Mouse (Mus musculus): ENCODE data around the gene Chsy1. TPM values are rescaled to one million over a fixed set of nuclear protein-coding genes. Genes with fewer than 3 reads are reported as not detected.

Gene Chsy1
- polyA plus RNA-seq, 1 experiment from 2014 or later = 17.7 TPM

GRCm38 (mm10) chr7:66175738-66176137 lies 66.4 kb downstream of the Chsy1 start:
- no peaks in the 10 kb centered on the region for H3K9me3 ChIP-seq (ENCODE audit: control insufficient read depth, low read length)
- no peak overlapping the region for H3K4me2 ChIP-seq (ENCODE audit: low read depth, low read length)
- 0 out of 2 replicates have a peak, but pooled peaks have one; percentile 16 for ATAC-seq (ENCODE audit: low read depth)
- H3K4me3 ChIP-seq (ENCODE audit: low read length) = no peak overlapping the region
- no peaks in the 10 kb centered on the region for H3K27me3 ChIP-seq (ENCODE audit: control insufficient read depth, insufficient read depth, low read depth, low read length)
- H3K27ac ChIP-seq (ENCODE audit: low read length) = no peak overlapping the region
- H3K9ac ChIP-seq (ENCODE audit: low read length) = no peak overlapping the region
- H3K4me1 ChIP-seq (replicated peaks; ENCODE audit: control insufficient read depth, insufficient read depth, low read length) = peaks cover 10% of the 10 kb centered on the region
- peaks cover 21% of the 10 kb centered on the region for H3K36me3 ChIP-seq (ENCODE audit: control insufficient read depth, insufficient read depth, low read length)
- 87% methylated on average over 6 of the region's 6 CpGs for WGBS

- H3K9me3 ChIP-seq (ENCODE audit: control insufficient read depth, low read length) = no peaks in the 10 kb centered on the region
- H3K36me3 ChIP-seq (ENCODE audit: control insufficient read depth, insufficient read depth, low read length) = peaks cover 16% of the 10 kb centered on the region
- no peak overlapping the region for H3K4me3 ChIP-seq (ENCODE audit: low read length)
- ATAC-seq (ENCODE audit: low read depth) = no peak
- peaks cover 10% of the 10 kb centered on the region for H3K4me1 ChIP-seq (replicated peaks; ENCODE audit: control insufficient read depth, insufficient read depth, low read length)
- WGBS = 75% methylated on average over 4 of the region's 4 CpGs
- H3K4me2 ChIP-seq (ENCODE audit: low read depth, low read length) = no peak overlapping the region
- H3K27ac ChIP-seq (ENCODE audit: low read length) = no peak overlapping the region
- H3K27me3 ChIP-seq (ENCODE audit: control insufficient read depth, insufficient read depth, low read depth, low read length) = no peaks in the 10 kb centered on the region
- H3K9ac ChIP-seq (ENCODE audit: low read length) = no peak overlapping the region
These were observed 66.9 kb downstream of the Chsy1 start for GRCm38 (mm10) chr7:66176256-66176655.

- no peaks in the 10 kb centered on the region for H3K27me3 ChIP-seq (ENCODE audit: control insufficient read depth, insufficient read depth, low read depth, low read length)
- no peak overlapping the region for H3K4me2 ChIP-seq (ENCODE audit: low read depth, low read length)
- no peak overlapping the region for H3K27ac ChIP-seq (ENCODE audit: low read length)
- peaks cover 10% of the 10 kb centered on the region for H3K4me1 ChIP-seq (replicated peaks; ENCODE audit: control insufficient read depth, insufficient read depth, low read length)
- H3K9me3 ChIP-seq (ENCODE audit: control insufficient read depth, low read length) = no peaks in the 10 kb centered on the region
- H3K36me3 ChIP-seq (ENCODE audit: control insufficient read depth, insufficient read depth, low read length) = peaks cover 10% of the 10 kb centered on the region
- ATAC-seq (ENCODE audit: low read depth) = no peak
- 69% methylated on average over 4 of the region's 4 CpGs for WGBS
- no peak overlapping the region for H3K9ac ChIP-seq (ENCODE audit: low read length)
- H3K4me3 ChIP-seq (ENCODE audit: low read length) = no peak overlapping the region
These were observed 67.6 kb downstream of the Chsy1 start for GRCm38 (mm10) chr7:66176929-66177328.

GRCm38 (mm10) chr7:66178101-66178500 lies 68.8 kb downstream of the Chsy1 start:
- Histone ChIP-seq H3K27ac (ENCODE audit: low read length) (no peak overlapping the region), H3K36me3 (ENCODE audit: control insufficient read depth, insufficient read depth, low read length) (peaks cover 9% of the 10 kb centered on the region), H3K9me3 (ENCODE audit: control insufficient read depth, low read length) (no peaks in the 10 kb centered on the region), H3K9ac (ENCODE audit: low read length) (no peak overlapping the region), H3K4me3 (ENCODE audit: low read length) (no peak overlapping the region), H3K27me3 (ENCODE audit: control insufficient read depth, insufficient read depth, low read depth, low read length) (no peaks in the 10 kb centered on the region), H3K4me2 (ENCODE audit: low read depth, low read length) (no peak overlapping the region), H3K4me1 (replicated peaks; ENCODE audit: control insufficient read depth, insufficient read depth, low read length) (peaks cover 16% of the 10 kb centered on the region)
- 85% methylated on average over 6 of the region's 6 CpGs for WGBS
- no peak for ATAC-seq (ENCODE audit: low read depth)

- no peaks in the 10 kb centered on the region for H3K27me3 ChIP-seq (ENCODE audit: control insufficient read depth, insufficient read depth, low read depth, low read length)
- peaks cover 21% of the 10 kb centered on the region for H3K4me1 ChIP-seq (replicated peaks; ENCODE audit: control insufficient read depth, insufficient read depth, low read length)
- H3K9me3 ChIP-seq (ENCODE audit: control insufficient read depth, low read length) = no peaks in the 10 kb centered on the region
- no peak overlapping the region for H3K4me3 ChIP-seq (ENCODE audit: low read length)
- H3K9ac ChIP-seq (ENCODE audit: low read length) = no peak overlapping the region
- peaks cover 5% of the 10 kb centered on the region for H3K36me3 ChIP-seq (ENCODE audit: control insufficient read depth, insufficient read depth, low read length)
- no peak overlapping the region for H3K4me2 ChIP-seq (ENCODE audit: low read depth, low read length)
- 41% methylated on average over 10 of the region's 10 CpGs for WGBS
- H3K27ac ChIP-seq (ENCODE audit: low read length) = 0 out of 2 replicates have a peak overlapping the region, but pooled peaks have one; percentile 2
- peak; percentile 39 for ATAC-seq (ENCODE audit: low read depth)
These were observed 69.8 kb downstream of the Chsy1 start for GRCm38 (mm10) chr7:66179120-66179581.

- peaks cover 21% of the 10 kb centered on the region for H3K4me1 ChIP-seq (replicated peaks; ENCODE audit: control insufficient read depth, insufficient read depth, low read length)
- H3K9ac ChIP-seq (ENCODE audit: low read length) = no peak overlapping the region
- no peak overlapping the region for H3K4me2 ChIP-seq (ENCODE audit: low read depth, low read length)
- H3K27ac ChIP-seq (ENCODE audit: low read length) = no peak overlapping the region
- 74% methylated on average over 7 of the region's 7 CpGs for WGBS
- no peaks in the 10 kb centered on the region for H3K9me3 ChIP-seq (ENCODE audit: control insufficient read depth, low read length)
- ATAC-seq (ENCODE audit: low read depth) = no peak
- no peaks in the 10 kb centered on the region; the same call in 1 of the 2 replicates for H3K36me3 ChIP-seq (ENCODE audit: control insufficient read depth, insufficient read depth, low read length)
- H3K4me3 ChIP-seq (ENCODE audit: low read length) = no peak overlapping the region
- no peaks in the 10 kb centered on the region for H3K27me3 ChIP-seq (ENCODE audit: control insufficient read depth, insufficient read depth, low read depth, low read length)
These were observed 70.4 kb downstream of the Chsy1 start for GRCm38 (mm10) chr7:66179711-66180110.

GRCm38 (mm10) chr7:66180260-66180659 lies 70.9 kb downstream of the Chsy1 start:
- Histone ChIP-seq H3K4me1 (replicated peaks; ENCODE audit: control insufficient read depth, insufficient read depth, low read length) (peaks cover 21% of the 10 kb centered on the region), H3K27ac (ENCODE audit: low read length) (no peak overlapping the region), H3K9ac (ENCODE audit: low read length) (no peak overlapping the region), H3K9me3 (ENCODE audit: control insufficient read depth, low read length) (no peaks in the 10 kb centered on the region), H3K27me3 (ENCODE audit: control insufficient read depth, insufficient read depth, low read depth, low read length) (no peaks in the 10 kb centered on the region), H3K36me3 (ENCODE audit: control insufficient read depth, insufficient read depth, low read length) (no peaks in the 10 kb centered on the region), H3K4me2 (ENCODE audit: low read depth, low read length) (no peak overlapping the region), H3K4me3 (ENCODE audit: low read length) (no peak overlapping the region)
- WGBS = 64% methylated on average over 3 of the region's 3 CpGs
- no peak for ATAC-seq (ENCODE audit: low read depth)

GRCm38 (mm10) chr7:66180711-66181365 lies 71.5 kb downstream of the Chsy1 start:
- Histone ChIP-seq H3K27me3 (ENCODE audit: control insufficient read depth, insufficient read depth, low read depth, low read length) (no peaks in the 10 kb centered on the region), H3K9ac (ENCODE audit: low read length) (no peak overlapping the region), H3K4me2 (ENCODE audit: low read depth, low read length) (no peak overlapping the region), H3K36me3 (ENCODE audit: control insufficient read depth, insufficient read depth, low read length) (no peaks in the 10 kb centered on the region), H3K27ac (ENCODE audit: low read length) (no peak overlapping the region), H3K4me1 (replicated peaks; ENCODE audit: control insufficient read depth, insufficient read depth, low read length) (peaks cover 21% of the 10 kb centered on the region), H3K4me3 (ENCODE audit: low read length) (no peak overlapping the region), H3K9me3 (ENCODE audit: control insufficient read depth, low read length) (no peaks in the 10 kb centered on the region)
- 77% methylated on average over 10 of the region's 10 CpGs for WGBS
- ATAC-seq (ENCODE audit: low read depth) = no peak

GRCm38 (mm10) chr7:66182075-66182715 lies 72.9 kb downstream of the Chsy1 start:
- Histone ChIP-seq H3K27ac (ENCODE audit: low read length) (no peak overlapping the region), H3K36me3 (ENCODE audit: control insufficient read depth, insufficient read depth, low read length) (no peaks in the 10 kb centered on the region), H3K9ac (ENCODE audit: low read length) (no peak overlapping the region), H3K4me2 (ENCODE audit: low read depth, low read length) (no peak overlapping the region), H3K9me3 (ENCODE audit: control insufficient read depth, low read length) (no peaks in the 10 kb centered on the region), H3K4me1 (replicated peaks; ENCODE audit: control insufficient read depth, insufficient read depth, low read length) (peaks cover 21% of the 10 kb centered on the region), H3K27me3 (ENCODE audit: control insufficient read depth, insufficient read depth, low read depth, low read length) (no peaks in the 10 kb centered on the region), H3K4me3 (ENCODE audit: low read length) (no peak overlapping the region)
- no peak for ATAC-seq (ENCODE audit: low read depth)
- 75% methylated on average over 7 of the region's 7 CpGs for WGBS

Data from lung, embryonic 16.5 days (tissue).